Mouse (Mus musculus): Measurements from ENCODE around the gene Cyp24a1. TPM values are rescaled to one million over a fixed set of nuclear protein-coding genes. Genes with fewer than 3 reads are reported as not detected.
A peak's percentile ranks its signal among the peaks of the same experiment; 100 is the strongest.

The Cyp24a1 gene
- total RNA-seq, 1 experiment, result not detected

GRCm38 (mm10) chr2:170446843-170447383 is 50.0 kb downstream of the Cyp24a1 start:
- Histone ChIP-seq H3K36me3 (ENCODE audit: control insufficient read depth, insufficient read depth, low read length, poor library complexity, severe bottlenecking) (no peaks in the 10 kb centered on the region), H3K27ac (ENCODE audit: insufficient read depth, low read depth, low read length, poor library complexity, severe bottlenecking) (no peak overlapping the region), H3K4me3 (ENCODE audit: insufficient read depth in 1 of 2, low read depth in 1 of 2, low read length in 2 of 2, poor library complexity in 1 of 2, severe bottlenecking in 1 of 2) (no peak overlapping the region), H3K4me1 (ENCODE audit: control insufficient read depth in 2 of 2, insufficient read depth in 2 of 2, low read length in 2 of 2, poor library complexity in 1 of 2) (no peaks in the 10 kb centered on the region), H3K9ac (ENCODE audit: insufficient read depth, low read depth, low read length, poor library complexity, severe bottlenecking) (no peak overlapping the region), H3K9me3 (ENCODE audit: control insufficient read depth, insufficient read depth, low read depth, low read length) (no peaks in the 10 kb centered on the region)
- TF ChIP-seq ZC3H11A (IDR thresholded peaks at IDR 0.05; ENCODE audit: borderline replicate concordance, low read depth, low read length), result no peak
- DNase-seq (ENCODE audit: low read depth, low spot score), result no peak
- in situ Hi-C loops (cut with MboI; ENCODE audit: low sequenced_read_pairs in 2 of 2, unreplicated experiment in 2 of 2), result loop anchor here in 1 of 2 experiments (10.0 kb wide), 1 partner anchor 148 kb away; no protein-coding TSS in a partner anchor

DNA sequence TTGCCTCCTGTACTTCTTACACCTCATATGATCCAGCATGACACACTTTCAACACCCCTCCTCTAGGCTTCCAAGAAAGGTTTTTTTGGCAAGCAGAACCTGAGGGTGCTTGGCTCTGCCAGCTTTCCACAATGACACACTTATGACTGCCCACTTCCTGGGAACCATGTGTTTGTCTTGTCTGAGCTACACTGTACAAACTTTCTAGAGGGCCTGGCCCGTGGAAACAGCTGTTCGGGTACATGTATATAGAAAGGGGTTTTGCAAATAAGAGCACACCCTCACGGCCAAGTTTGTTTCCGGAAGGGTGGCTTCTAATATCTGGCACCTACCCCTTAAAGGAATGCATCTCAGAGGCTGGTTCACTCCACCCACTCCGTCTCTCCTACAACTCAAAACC is 51.1 kb downstream of the Cyp24a1 start:
- peaks cover 0 to 3% of the 10 kb centered on the region in 2 experiments; a peak in 1 of 4 replicates for H3K4me1 ChIP-seq (ENCODE audit: control insufficient read depth in 2 of 2, insufficient read depth in 2 of 2, low read length in 2 of 2, poor library complexity in 1 of 2)
- no peaks in the 10 kb centered on the region for H3K36me3 ChIP-seq (ENCODE audit: control insufficient read depth, insufficient read depth, low read length, poor library complexity, severe bottlenecking)
- H3K4me3 ChIP-seq (ENCODE audit: insufficient read depth in 1 of 2, low read depth in 1 of 2, low read length in 2 of 2, poor library complexity in 1 of 2, severe bottlenecking in 1 of 2), result no peak overlapping the region
- DNase-seq (ENCODE audit: low read depth, low spot score), result no peak
- no peak overlapping the region for H3K27ac ChIP-seq (ENCODE audit: insufficient read depth, low read depth, low read length, poor library complexity, severe bottlenecking)
- no peak for TF ChIP-seq ZNF384 (IDR thresholded peaks at IDR 0.05; ENCODE audit: low read depth, low read length)
- no peak for TF ChIP-seq CHD2 (IDR thresholded peaks at IDR 0.05; ENCODE audit: low read depth, low read length)
- TF ChIP-seq MAFK (IDR thresholded peaks at IDR 0.05; ENCODE audit: insufficient read depth, low read depth, low read length), result no peak
- TF ChIP-seq ZC3H11A (IDR thresholded peaks at IDR 0.05; ENCODE audit: borderline replicate concordance, low read depth, low read length), result no peak
- no peak for TF ChIP-seq HCFC1 (IDR thresholded peaks at IDR 0.05; ENCODE audit: borderline replicate concordance, insufficient read depth, low read length)
- no peak overlapping the region for H3K9ac ChIP-seq (ENCODE audit: insufficient read depth, low read depth, low read length, poor library complexity, severe bottlenecking)
- no peaks in the 10 kb centered on the region for H3K9me3 ChIP-seq (ENCODE audit: control insufficient read depth, insufficient read depth, low read depth, low read length)
- in situ Hi-C loops (cut with MboI; ENCODE audit: low sequenced_read_pairs in 2 of 2, unreplicated experiment in 2 of 2), result loop anchor here in 1 of 2 experiments (10.0 kb wide), 1 partner anchor 149 kb away; no protein-coding TSS in a partner anchor

DNA sequence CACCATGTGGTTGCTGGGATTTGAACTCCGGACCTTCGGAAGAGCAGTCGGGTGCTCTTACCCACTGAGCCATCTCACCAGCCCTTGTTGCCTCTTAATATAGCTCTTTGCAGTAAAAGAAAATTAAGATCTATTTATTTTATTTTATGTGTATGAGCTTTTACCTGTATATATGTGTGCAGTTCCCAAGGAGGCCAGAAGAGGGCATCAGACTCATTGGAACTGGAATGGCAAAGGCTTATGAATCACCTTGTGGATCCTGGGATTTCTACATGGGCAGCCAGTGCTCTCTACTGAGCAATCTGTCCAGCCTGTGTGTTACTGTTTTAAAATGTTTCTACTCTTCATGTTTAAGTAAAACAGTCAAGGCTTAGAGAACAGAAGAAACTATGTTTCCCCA is 54.4 kb downstream of the Cyp24a1 start:
- in situ Hi-C loops (cut with MboI; ENCODE audit: low sequenced_read_pairs in 2 of 2, unreplicated experiment in 2 of 2), result loop anchor here in 1 of 2 experiments (10.0 kb wide), 1 partner anchor 152 kb away; no protein-coding TSS in a partner anchor
- Histone ChIP-seq H3K4me3 (ENCODE audit: insufficient read depth in 1 of 2, low read depth in 1 of 2, low read length in 2 of 2, poor library complexity in 1 of 2, severe bottlenecking in 1 of 2) (no peak overlapping the region), H3K36me3 (ENCODE audit: control insufficient read depth, insufficient read depth, low read length, poor library complexity, severe bottlenecking) (no peaks in the 10 kb centered on the region), H3K4me1 (ENCODE audit: control insufficient read depth in 2 of 2, insufficient read depth in 2 of 2, low read length in 2 of 2, poor library complexity in 1 of 2) (peaks cover 0 to 4% of the 10 kb centered on the region in 2 experiments; a peak in 2 of 4 replicates), H3K9ac (ENCODE audit: insufficient read depth, low read depth, low read length, poor library complexity, severe bottlenecking) (no peak overlapping the region), H3K27ac (ENCODE audit: insufficient read depth, low read depth, low read length, poor library complexity, severe bottlenecking) (no peak overlapping the region), H3K9me3 (ENCODE audit: control insufficient read depth, insufficient read depth, low read depth, low read length) (no peaks in the 10 kb centered on the region)
- TF ChIP-seq ZC3H11A (IDR thresholded peaks at IDR 0.05; ENCODE audit: borderline replicate concordance, low read depth, low read length), result no peak
- no peak for TF ChIP-seq HCFC1 (IDR thresholded peaks at IDR 0.05; ENCODE audit: borderline replicate concordance, insufficient read depth, low read length)
- no peak for TF ChIP-seq MAFK (IDR thresholded peaks at IDR 0.05; ENCODE audit: insufficient read depth, low read depth, low read length)
- no peak for TF ChIP-seq CHD2 (IDR thresholded peaks at IDR 0.05; ENCODE audit: low read depth, low read length)
- no peak for TF ChIP-seq ZNF384 (IDR thresholded peaks at IDR 0.05; ENCODE audit: low read depth, low read length)
- peak; percentile 54 for DNase-seq (ENCODE audit: low read depth, low spot score)

- in situ Hi-C loops (cut with MboI; ENCODE audit: low sequenced_read_pairs in 2 of 2, unreplicated experiment in 2 of 2), result no loop called here
- no peak for DNase-seq (ENCODE audit: low read depth, low spot score)
- H3K27ac ChIP-seq (ENCODE audit: insufficient read depth, low read depth, low read length, poor library complexity, severe bottlenecking), result no peak overlapping the region
- H3K9ac ChIP-seq (ENCODE audit: insufficient read depth, low read depth, low read length, poor library complexity, severe bottlenecking), result no peak overlapping the region
- TF ChIP-seq ZC3H11A (IDR thresholded peaks at IDR 0.05; ENCODE audit: borderline replicate concordance, low read depth, low read length), result no peak
- TF ChIP-seq ZNF384 (IDR thresholded peaks at IDR 0.05; ENCODE audit: low read depth, low read length), result no peak
- no peak for TF ChIP-seq MAFK (IDR thresholded peaks at IDR 0.05; ENCODE audit: insufficient read depth, low read depth, low read length)
- TF ChIP-seq CHD2 (IDR thresholded peaks at IDR 0.05; ENCODE audit: low read depth, low read length), result no peak
- TF ChIP-seq HCFC1 (IDR thresholded peaks at IDR 0.05; ENCODE audit: borderline replicate concordance, insufficient read depth, low read length), result no peak
- no peaks in the 10 kb centered on the region for H3K36me3 ChIP-seq (ENCODE audit: control insufficient read depth, insufficient read depth, low read length, poor library complexity, severe bottlenecking)
- H3K4me3 ChIP-seq (ENCODE audit: insufficient read depth in 1 of 2, low read depth in 1 of 2, low read length in 2 of 2, poor library complexity in 1 of 2, severe bottlenecking in 1 of 2), result no peak overlapping the region
- H3K4me1 ChIP-seq (ENCODE audit: control insufficient read depth in 2 of 2, insufficient read depth in 2 of 2, low read length in 2 of 2, poor library complexity in 1 of 2), result peaks cover 0 to 4% of the 10 kb centered on the region in 2 experiments; a peak in 2 of 4 replicates
- no peaks in the 10 kb centered on the region for H3K9me3 ChIP-seq (ENCODE audit: control insufficient read depth, insufficient read depth, low read depth, low read length)
Measured at GRCm38 (mm10) chr2:170438782-170439181, 58.2 kb downstream of the Cyp24a1 start.

DNA sequence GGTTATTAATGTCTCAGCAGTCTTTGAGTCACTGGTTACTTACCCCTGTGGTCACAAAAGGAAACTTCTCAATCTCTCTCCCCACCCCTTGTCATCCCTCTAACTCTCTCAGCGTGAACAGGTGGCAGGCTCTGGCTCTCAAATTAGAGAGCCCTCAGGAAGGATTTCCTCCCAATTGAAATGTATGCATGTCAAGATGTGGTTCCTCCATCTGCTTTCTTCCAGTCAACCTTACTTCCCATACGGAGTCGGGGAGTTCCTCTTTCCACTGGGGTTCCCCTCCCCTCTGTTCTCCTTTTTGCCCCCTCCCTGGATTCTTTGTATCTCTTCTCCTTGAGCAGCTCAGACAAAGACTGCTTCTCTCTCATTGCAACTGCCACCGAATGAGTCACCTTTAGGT is 60.7 kb downstream of the Cyp24a1 start:
- H3K9ac ChIP-seq (ENCODE audit: insufficient read depth, low read depth, low read length, poor library complexity, severe bottlenecking), result no peak overlapping the region
- H3K4me1 ChIP-seq (ENCODE audit: control insufficient read depth in 2 of 2, insufficient read depth in 2 of 2, low read length in 2 of 2, poor library complexity in 1 of 2), result peaks cover 0 to 4% of the 10 kb centered on the region in 2 experiments; a peak in 2 of 4 replicates
- no peak overlapping the region for H3K27ac ChIP-seq (ENCODE audit: insufficient read depth, low read depth, low read length, poor library complexity, severe bottlenecking)
- H3K36me3 ChIP-seq (ENCODE audit: control insufficient read depth, insufficient read depth, low read length, poor library complexity, severe bottlenecking), result no peaks in the 10 kb centered on the region
- no peak for TF ChIP-seq HCFC1 (IDR thresholded peaks at IDR 0.05; ENCODE audit: borderline replicate concordance, insufficient read depth, low read length)
- TF ChIP-seq CHD2 (IDR thresholded peaks at IDR 0.05; ENCODE audit: low read depth, low read length), result no peak
- no peak for TF ChIP-seq ZNF384 (IDR thresholded peaks at IDR 0.05; ENCODE audit: low read depth, low read length)
- no peak overlapping the region for H3K4me3 ChIP-seq (ENCODE audit: insufficient read depth in 1 of 2, low read depth in 1 of 2, low read length in 2 of 2, poor library complexity in 1 of 2, severe bottlenecking in 1 of 2)
- in situ Hi-C loops (cut with MboI; ENCODE audit: low sequenced_read_pairs in 2 of 2, unreplicated experiment in 2 of 2), result no loop called here
- DNase-seq (ENCODE audit: low read depth, low spot score), result no peak
- H3K9me3 ChIP-seq (ENCODE audit: control insufficient read depth, insufficient read depth, low read depth, low read length), result no peaks in the 10 kb centered on the region

Other genes starting within 250 kb of the Cyp24a1 start
- 2.1 and 2.9 TPM in 2 replicates for gene Bcas1, start 69.3 kb downstream of the Cyp24a1 start, total RNA-seq (2012; rRNA removed)
- gene Pfdn4, start 717 bp downstream of the Cyp24a1 start, total RNA-seq (2012; rRNA removed), result 52.6 and 72.6 TPM in 2 replicates
- not detected in 2 replicates for gene 4930470P17Rik, start 104.9 kb upstream of the Cyp24a1 start, total RNA-seq (2012; rRNA removed)
- gene Dok5, start 234.7 kb upstream of the Cyp24a1 start, total RNA-seq (2012; rRNA removed), result 0.48 and 0.58 TPM in 2 replicates